Mouse (Mus musculus) midbrain, embryonic 16.5 days (tissue): ENCODE results near the gene Ptpn5. TPM values are rescaled to one million over a fixed set of nuclear protein-coding genes. Genes with fewer than 3 reads are reported as not detected.

Source experiments
- ATAC-seq: fragments of 200-750 bp; cut with Nextera tagmentation; 2 replicates; pipeline ENCODE4 v1.8.0; 2017; ENCODE audit warnings: moderate TSS enrichment
- H3K27ac ChIP-seq: fragments of 300-500 bp; sonication (generic); 2 replicates; pipeline ENCODE4 v1.5.1; 2014; ENCODE audit warnings: mild to moderate bottlenecking, low read length, mixed read lengths
- H3K27me3 ChIP-seq: fragments of 300-500 bp; sonication (generic); 2 replicates; pipeline ENCODE4 v1.6.1; 2014; ENCODE audit warnings: low read depth, low read length, mixed read lengths; ENCODE audit not compliant: control insufficient read depth, insufficient read depth
- H3K36me3 ChIP-seq: fragments of 300-500 bp; sonication (generic); 2 replicates; pipeline ENCODE4 v1.6.1; 2014; ENCODE audit warnings: mild to moderate bottlenecking, low read length, moderate library complexity, mixed read lengths; ENCODE audit not compliant: control insufficient read depth, insufficient read depth
- H3K4me1 ChIP-seq: fragments of 300-500 bp; sonication (generic); 2 replicates; pipeline ENCODE4 v1.6.1; 2014; ENCODE audit warnings: mild to moderate bottlenecking, low read length, mixed read lengths; ENCODE audit not compliant: control insufficient read depth, insufficient read depth
- H3K4me2 ChIP-seq: fragments of 300-500 bp; sonication (generic); 2 replicates; pipeline ENCODE4 v1.6.1; 2014; ENCODE audit warnings: mild to moderate bottlenecking, low read length, mixed read lengths
- H3K4me3 ChIP-seq: fragments of 300-500 bp; sonication (generic); 2 replicates; pipeline ENCODE4 v1.5.1; 2014; ENCODE audit warnings: low read depth, mild to moderate bottlenecking, low read length, moderate library complexity, mixed read lengths
- H3K9ac ChIP-seq: fragments of 300-500 bp; sonication (generic); 2 replicates; pipeline ENCODE4 v1.6.1; 2014; ENCODE audit warnings: low read depth, low read length, mixed read lengths
- H3K9me3 ChIP-seq: fragments of 300-500 bp; sonication (generic); replicated peaks from 2 replicates; pipeline ENCODE4 v1.6.1; 2014; ENCODE audit warnings: mild to moderate bottlenecking, low read length, mixed read lengths; ENCODE audit not compliant: control insufficient read depth, poor library complexity, severe bottlenecking
- WGBS: fragments of 180-500 bp; shearing (Covaris S2); extraction: QIAGEN DNeasy Blood & Tissue Kit; methylation state at CpG from one replicate; pipeline ENCODE4 v1.1.7; 2014; 5-methylcytosine and 5-hydroxymethylcytosine counted together
- polyA plus RNA-seq: library from polyadenylated mRNA; unstranded; fragments of >200 nt; fragmentation: Nextera tagmentation; extraction: Ambion mirVana; gene quantifications from 2 replicates; pipeline ENCODE4 v1.2.1, GENCODE M21; 2015

Gene Ptpn5
- polyA plus RNA-seq, 1 experiment from 2014 or later, result 194 TPM

- H3K9me3 ChIP-seq, result no peaks in the 10 kb centered on the region
- ATAC-seq, result no peak
- H3K4me1 ChIP-seq, result no peaks in the 10 kb centered on the region
- H3K4me2 ChIP-seq, result no peak overlapping the region
- no peak overlapping the region for H3K27ac ChIP-seq
- WGBS, result 54% methylated on average over 6 of the region's 6 CpGs
- H3K9ac ChIP-seq, result no peak overlapping the region
- H3K36me3 ChIP-seq, result no peaks in the 10 kb centered on the region
- H3K27me3 ChIP-seq, result no peaks in the 10 kb centered on the region
- no peak overlapping the region for H3K4me3 ChIP-seq
These were observed 90.5 kb downstream of the Ptpn5 start for GRCm38 (mm10) chr7:47042823-47043490.

GRCm38 (mm10) chr7:47042121-47042520, 91.4 kb downstream of the Ptpn5 start:
- H3K9me3 ChIP-seq, result no peaks in the 10 kb centered on the region
- H3K27ac ChIP-seq, result no peak overlapping the region
- no peak overlapping the region for H3K9ac ChIP-seq
- H3K36me3 ChIP-seq, result no peaks in the 10 kb centered on the region
- no peaks in the 10 kb centered on the region for H3K27me3 ChIP-seq
- H3K4me3 ChIP-seq, result no peak overlapping the region
- ATAC-seq, result no peak
- 88% methylated on average over 4 of the region's 4 CpGs for WGBS
- no peak overlapping the region for H3K4me2 ChIP-seq
- no peaks in the 10 kb centered on the region for H3K4me1 ChIP-seq

- H3K4me1 ChIP-seq, result no peaks in the 10 kb centered on the region
- H3K9me3 ChIP-seq, result no peaks in the 10 kb centered on the region
- H3K27me3 ChIP-seq, result no peaks in the 10 kb centered on the region
- no peak for ATAC-seq
- 86% methylated on average over 3 of the region's 3 CpGs for WGBS
- H3K4me3 ChIP-seq, result no peak overlapping the region
- no peak overlapping the region for H3K9ac ChIP-seq
- no peak overlapping the region for H3K4me2 ChIP-seq
- H3K36me3 ChIP-seq, result no peaks in the 10 kb centered on the region
- no peak overlapping the region for H3K27ac ChIP-seq
These were observed 91.8 kb downstream of the Ptpn5 start for GRCm38 (mm10) chr7:47041706-47042105.

GRCm38 (mm10) chr7:47035426-47035825, 98.1 kb downstream of the Ptpn5 start:
- Histone ChIP-seq H3K4me1 (no peaks in the 10 kb centered on the region), H3K9me3 (no peaks in the 10 kb centered on the region), H3K9ac (no peak overlapping the region), H3K4me2 (no peak overlapping the region), H3K27ac (no peak overlapping the region), H3K4me3 (no peak overlapping the region), H3K36me3 (no peaks in the 10 kb centered on the region), H3K27me3 (no peaks in the 10 kb centered on the region)
- ATAC-seq, result no peak
- 80% methylated on average over 8 of the region's 8 CpGs for WGBS

GRCm38 (mm10) chr7:47034785-47035384, 98.6 kb downstream of the Ptpn5 start:
- H3K4me2 ChIP-seq, result no peak overlapping the region
- H3K36me3 ChIP-seq, result no peaks in the 10 kb centered on the region
- no peak overlapping the region for H3K27ac ChIP-seq
- WGBS, result 91% methylated on average over 4 of the region's 4 CpGs
- no peak overlapping the region for H3K9ac ChIP-seq
- H3K27me3 ChIP-seq, result no peaks in the 10 kb centered on the region
- no peak overlapping the region for H3K4me3 ChIP-seq
- H3K9me3 ChIP-seq, result no peaks in the 10 kb centered on the region
- ATAC-seq, result no peak
- H3K4me1 ChIP-seq, result no peaks in the 10 kb centered on the region

- no peak overlapping the region for H3K4me2 ChIP-seq
- ATAC-seq, result no peak
- H3K36me3 ChIP-seq, result no peaks in the 10 kb centered on the region
- no peaks in the 10 kb centered on the region for H3K27me3 ChIP-seq
- no peak overlapping the region for H3K4me3 ChIP-seq
- no peaks in the 10 kb centered on the region for H3K4me1 ChIP-seq
- H3K27ac ChIP-seq, result no peak overlapping the region
- no peak overlapping the region for H3K9ac ChIP-seq
- H3K9me3 ChIP-seq, result no peaks in the 10 kb centered on the region
- WGBS, result 81% methylated on average over 4 of the region's 4 CpGs
These were observed 102.1 kb downstream of the Ptpn5 start for GRCm38 (mm10) chr7:47031371-47031770.

GRCm38 (mm10) chr7:47030517-47031193, 102.8 kb downstream of the Ptpn5 start:
- Histone ChIP-seq H3K4me1 (no peaks in the 10 kb centered on the region), H3K36me3 (no peaks in the 10 kb centered on the region), H3K27me3 (no peaks in the 10 kb centered on the region), H3K4me2 (no peak overlapping the region), H3K27ac (no peak overlapping the region), H3K9me3 (no peaks in the 10 kb centered on the region), H3K9ac (no peak overlapping the region), H3K4me3 (no peak overlapping the region)
- no peak for ATAC-seq
- 80% methylated on average over 9 of the region's 9 CpGs for WGBS
